Mouse (Mus musculus): ENCODE results near the gene Gapvd1.

Gapvd1 gene

DNA sequence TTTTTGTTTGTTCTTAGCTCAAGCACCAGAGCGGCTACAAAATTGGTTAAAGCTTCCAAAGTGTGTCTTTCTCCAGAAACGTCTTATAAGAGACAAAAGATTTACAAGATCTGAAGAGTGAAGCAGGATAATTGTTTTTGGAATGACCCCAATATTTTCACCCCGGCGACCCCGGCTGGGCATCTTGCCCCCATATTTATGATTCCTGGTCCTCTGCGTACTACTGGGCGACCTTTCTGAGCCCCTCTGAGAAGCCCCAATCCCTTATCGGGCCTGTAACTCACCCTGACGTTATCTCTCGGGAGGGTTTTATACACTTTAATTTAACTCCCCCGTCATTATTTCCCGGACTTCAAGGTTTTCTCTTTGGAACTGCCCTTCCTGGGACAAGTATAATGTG is 123.0 kb downstream of the Gapvd1 start:
- no peak for DNase-seq

GRCm38 (mm10) chr2:34630445-34630844 is 124.6 kb downstream of the Gapvd1 start:
- DNase-seq: no peak

GRCm38 (mm10) chr2:34629758-34630157 is 125.3 kb downstream of the Gapvd1 start:
- no peak for DNase-seq

DNA sequence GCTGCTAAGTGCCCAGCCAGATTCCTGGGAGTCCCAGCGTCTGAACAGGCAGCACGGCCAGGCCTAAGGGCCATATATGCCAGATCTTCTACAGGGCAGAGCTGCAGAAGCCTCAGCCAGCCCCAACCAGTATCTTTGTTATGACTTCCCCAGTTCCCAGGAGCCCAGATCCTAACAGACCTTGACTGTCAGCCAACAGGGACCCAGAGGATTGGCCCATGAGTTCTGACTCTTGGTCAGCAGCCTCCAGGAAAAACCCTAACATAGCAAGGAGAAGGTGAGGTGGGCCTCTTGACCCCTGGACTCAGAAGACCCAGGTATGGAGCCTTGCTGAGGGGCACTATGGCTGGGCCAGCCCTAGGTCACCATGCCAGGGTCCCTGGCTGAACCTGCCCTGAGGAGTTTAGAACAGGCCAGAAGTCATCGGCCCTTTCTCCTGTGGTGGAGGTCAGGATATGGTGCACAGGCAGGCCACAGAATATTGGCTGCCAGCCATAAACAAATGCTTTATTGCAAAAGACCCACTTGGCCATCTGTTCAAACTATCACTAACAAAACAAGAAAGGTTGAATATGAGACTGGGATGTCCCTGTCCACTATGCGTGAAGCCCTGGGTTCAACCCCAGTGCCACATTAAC is 126.0 kb downstream of the Gapvd1 start:
- DNase-seq: no peak

DNA sequence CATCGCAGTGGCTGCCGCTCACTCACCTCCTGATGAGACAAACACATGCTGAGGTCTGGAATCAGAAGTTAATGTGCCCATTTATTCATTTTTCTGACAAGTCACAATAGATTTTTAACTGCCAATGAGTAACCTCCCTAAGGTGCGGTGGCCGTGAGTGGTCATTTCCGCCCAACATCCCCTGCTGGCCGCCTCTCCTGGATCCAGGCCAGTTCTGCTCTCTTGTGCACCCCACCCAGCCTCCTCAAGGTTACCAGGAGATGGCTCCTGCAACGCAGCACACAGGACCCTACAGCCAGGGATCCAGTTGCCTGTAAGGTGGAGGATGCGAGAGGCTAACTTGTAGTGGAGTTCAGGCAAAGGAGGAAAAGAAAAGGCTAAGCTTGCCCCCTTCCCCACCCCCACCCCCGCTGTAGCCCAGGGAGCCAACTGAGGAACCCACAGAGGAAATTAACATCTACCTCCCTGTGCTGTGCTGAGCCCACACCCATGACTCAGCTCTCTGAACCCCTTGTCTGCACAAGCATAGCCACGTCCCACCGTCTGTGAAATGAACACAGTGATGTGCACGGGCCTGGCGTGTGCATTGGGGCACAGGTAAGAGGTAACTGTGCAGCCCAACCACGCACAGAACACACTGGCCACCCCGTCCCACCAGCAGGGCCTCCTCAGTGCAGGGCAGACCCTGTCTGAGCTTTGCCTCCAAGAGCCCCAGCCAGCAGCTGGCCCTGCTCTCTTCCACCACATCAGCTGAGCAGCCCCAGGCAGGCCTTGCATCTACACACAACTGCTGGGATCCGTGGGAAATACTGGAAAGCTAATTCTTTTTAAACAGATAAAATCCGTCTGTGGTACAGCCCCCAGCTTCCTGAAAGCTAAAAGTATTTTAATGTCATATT is 127.5 kb downstream of the Gapvd1 start:
- no peak for DNase-seq
